Mouse (Mus musculus): ENCODE measurements at regions not wholly inside any gene's neighbourhood (a gene's known extent, or its start where the extent isn't known, plus 50 kb on each side); places are given as distances from the start of the nearest gene placed in this dataset.

DNA sequence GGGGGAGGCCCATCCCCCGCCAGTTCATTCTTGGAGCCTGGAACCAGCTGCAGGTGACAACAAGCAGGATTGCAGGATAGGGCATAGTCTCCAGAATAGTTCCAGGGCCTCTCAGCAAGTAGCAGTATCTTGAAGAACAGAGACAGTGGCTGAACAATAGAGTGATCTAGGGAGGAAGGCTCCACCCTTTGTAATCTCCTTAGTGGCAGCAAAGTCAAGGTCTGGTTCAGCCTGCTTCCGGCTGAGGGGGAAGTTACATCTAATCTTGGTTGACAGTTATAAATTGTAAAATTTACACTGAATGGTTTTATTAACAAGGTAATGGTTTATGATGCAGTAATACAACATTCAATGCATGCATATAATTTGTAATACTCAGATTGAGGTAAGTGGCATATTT is 136.4 kb downstream of the Rab10 start:
- TF ChIP-seq CTCF (IDR thresholded peaks at IDR 0.05) (no peak), EP300 (IDR thresholded peaks at IDR 0.05) (no peak)
